Mouse (Mus musculus): Measurements from ENCODE around the gene St7. TPM values are rescaled to one million over a fixed set of nuclear protein-coding genes. Genes with fewer than 3 reads are reported as not detected.

Gene St7
- polyA plus RNA-seq, 1 experiment = 23.8 TPM

- no peak overlapping the region for H3K27ac ChIP-seq (ENCODE audit: insufficient read depth, low read length)
- H3K4me3 ChIP-seq (replicated peaks; ENCODE audit: insufficient read depth, low read depth, low read length) = no peak overlapping the region
- TF ChIP-seq CTCF (IDR thresholded peaks at IDR 0.05; ENCODE audit: borderline replicate concordance, insufficient read depth, low read depth, low read length) (no peak), POLR2A (IDR thresholded peaks at IDR 0.05; ENCODE audit: borderline replicate concordance, insufficient read depth, low read length) (no peak)
- WGBS = 17% methylated on average over 1 of the region's 1 CpGs
- no peak for DNase-seq
- no peaks in the 10 kb centered on the region for H3K27me3 ChIP-seq (ENCODE audit: control insufficient read depth, insufficient read depth, low read length)
- H3K4me1 ChIP-seq (ENCODE audit: control insufficient read depth, insufficient read depth, low read length) = no peaks in the 10 kb centered on the region
Observed at GRCm38 (mm10) chr6:17968467-17969144, 275.9 kb downstream of the St7 start.

DNA sequence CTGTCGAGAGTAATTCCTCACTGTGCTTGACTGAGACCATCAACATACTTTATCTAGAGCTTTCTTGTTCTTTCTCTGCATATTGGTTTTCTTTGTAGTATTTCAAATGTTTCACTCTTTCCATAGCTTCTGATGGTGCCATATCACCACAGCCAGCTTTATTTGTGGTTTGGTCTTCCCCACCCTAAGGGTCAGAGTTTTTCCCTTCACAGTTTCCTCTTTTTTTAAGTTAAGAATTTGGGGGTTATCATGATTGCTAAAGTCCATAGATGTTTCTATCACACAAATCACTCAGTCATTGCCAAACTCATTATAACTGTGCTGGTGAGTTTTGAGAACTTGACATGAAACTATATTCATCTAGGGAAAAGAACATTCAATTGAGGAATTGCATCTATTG, 277.1 kb downstream of the St7 start:
- TF ChIP-seq POLR2A (IDR thresholded peaks at IDR 0.05; ENCODE audit: borderline replicate concordance, insufficient read depth, low read length) (no peak), CTCF (IDR thresholded peaks at IDR 0.05; ENCODE audit: borderline replicate concordance, insufficient read depth, low read depth, low read length) (no peak)
- Histone ChIP-seq H3K27me3 (ENCODE audit: control insufficient read depth, insufficient read depth, low read length) (no peaks in the 10 kb centered on the region), H3K4me3 (replicated peaks; ENCODE audit: insufficient read depth, low read depth, low read length) (no peak overlapping the region), H3K27ac (ENCODE audit: insufficient read depth, low read length) (no peak overlapping the region), H3K4me1 (ENCODE audit: control insufficient read depth, insufficient read depth, low read length) (no peaks in the 10 kb centered on the region)
- DNase-seq = no peak
- WGBS = 76% methylated on average over 1 of the region's 1 CpGs

DNA sequence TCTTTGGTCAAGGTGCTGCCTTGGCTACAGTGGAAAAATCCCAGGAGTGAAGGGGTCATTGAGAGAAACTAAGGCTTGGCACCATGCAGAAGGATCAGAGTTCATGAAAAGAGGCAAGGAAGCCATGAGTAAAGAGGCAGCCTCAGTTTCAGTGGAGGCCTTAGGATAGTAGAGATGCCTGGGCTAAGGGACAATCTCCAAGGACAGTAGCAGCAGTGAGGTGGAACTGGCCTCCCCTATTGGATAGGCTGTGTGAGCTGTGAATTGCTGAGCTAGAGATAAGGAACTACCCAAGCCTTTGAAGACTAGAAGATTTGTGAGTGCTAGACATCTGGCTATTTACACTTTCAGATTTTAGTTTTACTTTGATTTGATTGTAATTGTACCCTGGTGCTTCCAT, 278.7 kb downstream of the St7 start:
- Histone ChIP-seq H3K4me1 (ENCODE audit: control insufficient read depth, insufficient read depth, low read length) (no peaks in the 10 kb centered on the region), H3K4me3 (replicated peaks; ENCODE audit: insufficient read depth, low read depth, low read length) (no peak overlapping the region), H3K27me3 (ENCODE audit: control insufficient read depth, insufficient read depth, low read length) (no peaks in the 10 kb centered on the region), H3K27ac (ENCODE audit: insufficient read depth, low read length) (no peak overlapping the region)
- no peak for DNase-seq
- TF ChIP-seq POLR2A (IDR thresholded peaks at IDR 0.05; ENCODE audit: borderline replicate concordance, insufficient read depth, low read length) = no peak

DNA sequence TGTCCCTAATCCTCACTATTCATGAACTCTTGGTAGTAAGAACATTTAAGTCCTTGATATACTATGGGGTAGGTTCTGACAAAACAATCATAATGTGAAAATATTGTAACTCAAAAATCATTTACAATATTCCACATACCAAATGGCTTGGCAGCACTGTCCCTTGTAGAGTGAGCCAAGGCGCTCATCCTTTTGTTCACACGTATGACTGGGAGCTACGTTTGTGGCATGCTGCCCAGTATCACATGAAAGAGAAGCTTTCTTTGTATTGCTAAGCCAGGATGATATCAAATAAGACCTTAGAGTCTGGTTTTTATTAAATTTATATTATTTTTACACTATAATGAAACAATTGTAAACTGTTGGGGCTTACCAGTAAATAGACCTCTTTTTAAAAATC, 281.7 kb downstream of the St7 start:
- DNase-seq = no peak
- TF ChIP-seq CTCF (IDR thresholded peaks at IDR 0.05; ENCODE audit: borderline replicate concordance, insufficient read depth, low read depth, low read length) (no peak), POLR2A (IDR thresholded peaks at IDR 0.05; ENCODE audit: borderline replicate concordance, insufficient read depth, low read length) (no peak)
- Histone ChIP-seq H3K4me3 (replicated peaks; ENCODE audit: insufficient read depth, low read depth, low read length) (no peak overlapping the region), H3K4me1 (ENCODE audit: control insufficient read depth, insufficient read depth, low read length) (no peaks in the 10 kb centered on the region), H3K27me3 (ENCODE audit: control insufficient read depth, insufficient read depth, low read length) (no peaks in the 10 kb centered on the region), H3K27ac (ENCODE audit: insufficient read depth, low read length) (no peak overlapping the region)
- WGBS = 15% methylated on average over 3 of the region's 3 CpGs

DNA sequence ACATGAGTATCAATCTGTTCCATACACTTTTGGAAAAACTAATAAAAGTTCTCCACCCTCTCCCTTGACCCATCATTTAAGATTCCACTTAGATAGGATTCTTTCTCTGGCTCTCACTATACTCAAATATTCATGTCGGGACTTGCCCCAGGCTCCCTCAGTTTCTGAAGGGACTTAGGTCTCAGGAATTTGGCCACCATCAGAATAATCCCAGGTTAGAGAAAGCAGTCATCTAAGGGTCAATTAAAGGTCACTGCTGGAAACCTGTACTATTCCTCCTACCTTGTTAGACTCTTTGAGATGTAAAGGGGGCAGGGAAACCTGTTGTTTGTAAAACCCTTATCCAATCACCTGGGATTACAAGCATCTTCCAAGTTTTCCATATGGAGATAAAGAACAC, 284.4 kb downstream of the St7 start:
- Histone ChIP-seq H3K27me3 (ENCODE audit: control insufficient read depth, insufficient read depth, low read length) (no peaks in the 10 kb centered on the region), H3K4me1 (ENCODE audit: control insufficient read depth, insufficient read depth, low read length) (no peaks in the 10 kb centered on the region), H3K4me3 (replicated peaks; ENCODE audit: insufficient read depth, low read depth, low read length) (no peak overlapping the region), H3K27ac (ENCODE audit: insufficient read depth, low read length) (no peak overlapping the region)
- WGBS = 73% methylated on average over 1 of the region's 1 CpGs
- no peak for DNase-seq
- no peak for TF ChIP-seq CTCF (IDR thresholded peaks at IDR 0.05; ENCODE audit: borderline replicate concordance, insufficient read depth, low read depth, low read length)
- no peak for TF ChIP-seq POLR2A (IDR thresholded peaks at IDR 0.05; ENCODE audit: borderline replicate concordance, insufficient read depth, low read length)

DNA sequence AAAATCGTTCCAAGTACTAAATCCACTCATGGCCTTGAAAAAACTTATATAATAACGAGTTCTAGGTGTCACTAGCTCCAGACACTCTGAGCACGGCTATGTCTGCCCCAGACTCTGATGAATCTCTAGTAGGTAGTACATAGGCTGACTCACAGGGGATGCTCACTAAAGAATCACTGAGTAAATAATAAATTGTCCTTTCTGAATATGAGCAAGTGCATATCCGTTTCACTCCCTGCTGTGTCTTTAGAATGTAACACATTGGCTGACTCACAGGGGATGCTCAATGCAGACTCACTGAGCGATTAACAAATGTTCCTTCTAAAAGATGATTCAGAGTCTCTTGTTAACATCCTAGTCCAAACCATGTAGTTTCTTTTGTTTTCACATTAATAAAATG, 285.6 kb downstream of the St7 start:
- no peak for TF ChIP-seq CTCF (IDR thresholded peaks at IDR 0.05; ENCODE audit: borderline replicate concordance, insufficient read depth, low read depth, low read length)
- no peak for TF ChIP-seq POLR2A (IDR thresholded peaks at IDR 0.05; ENCODE audit: borderline replicate concordance, insufficient read depth, low read length)
- no peak overlapping the region for H3K27ac ChIP-seq (ENCODE audit: insufficient read depth, low read length)
- 51% methylated on average over 5 of the region's 5 CpGs for WGBS

DNA sequence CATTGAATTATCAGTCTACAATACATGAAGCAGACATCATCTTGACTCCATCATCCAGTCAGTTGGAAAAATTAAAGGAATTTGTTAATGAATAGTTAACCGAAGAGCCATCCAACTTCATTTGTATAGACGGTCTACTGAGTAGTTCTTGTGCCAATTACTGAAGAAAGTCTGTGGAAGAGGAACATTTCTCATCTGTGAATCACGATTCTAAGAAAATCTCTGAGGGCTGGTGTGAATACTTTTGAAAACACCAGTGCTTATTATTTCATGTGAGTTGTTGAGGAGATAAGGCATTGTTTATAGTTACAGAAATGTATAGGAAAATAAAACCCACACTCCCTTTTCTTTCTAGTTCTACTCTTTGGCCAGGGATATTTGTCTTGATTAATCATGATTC, 286.1 kb downstream of the St7 start:
- WGBS = 54% methylated on average over 3 of the region's 3 CpGs
- no peak for TF ChIP-seq POLR2A (IDR thresholded peaks at IDR 0.05; ENCODE audit: borderline replicate concordance, insufficient read depth, low read length)
- TF ChIP-seq CTCF (IDR thresholded peaks at IDR 0.05; ENCODE audit: borderline replicate concordance, insufficient read depth, low read depth, low read length) = no peak
- DNase-seq = no peak
- H3K4me1 ChIP-seq (ENCODE audit: control insufficient read depth, insufficient read depth, low read length) = no peaks in the 10 kb centered on the region
- H3K27me3 ChIP-seq (ENCODE audit: control insufficient read depth, insufficient read depth, low read length) = no peaks in the 10 kb centered on the region
- no peak overlapping the region for H3K27ac ChIP-seq (ENCODE audit: insufficient read depth, low read length)
- no peak overlapping the region for H3K4me3 ChIP-seq (replicated peaks; ENCODE audit: insufficient read depth, low read depth, low read length)

More for the DNA sequence above, 285.6 kb downstream of the St7 start:
- Histone ChIP-seq H3K4me1 (ENCODE audit: control insufficient read depth, insufficient read depth, low read length) (no peaks in the 10 kb centered on the region), H3K27me3 (ENCODE audit: control insufficient read depth, insufficient read depth, low read length) (no peaks in the 10 kb centered on the region), H3K4me3 (replicated peaks; ENCODE audit: insufficient read depth, low read depth, low read length) (no peak overlapping the region)
- DNase-seq = no peak

- no peak overlapping the region for H3K27ac ChIP-seq (ENCODE audit: insufficient read depth, low read length)
- H3K4me1 ChIP-seq (ENCODE audit: control insufficient read depth, insufficient read depth, low read length) = no peaks in the 10 kb centered on the region
- no peak overlapping the region for H3K4me3 ChIP-seq (replicated peaks; ENCODE audit: insufficient read depth, low read depth, low read length)
- WGBS = 86% methylated on average over 1 of the region's 1 CpGs
- no peaks in the 10 kb centered on the region for H3K27me3 ChIP-seq (ENCODE audit: control insufficient read depth, insufficient read depth, low read length)
- no peak for DNase-seq
- no peak for TF ChIP-seq CTCF (IDR thresholded peaks at IDR 0.05; ENCODE audit: borderline replicate concordance, insufficient read depth, low read depth, low read length)
Observed at GRCm38 (mm10) chr6:17979361-17979760, 286.6 kb downstream of the St7 start.
